Mouse (Mus musculus) skeletal muscle tissue, adult 2 months (tissue): ENCODE results near the gene Hpcal4.

Source experiments
- DNase-seq: peaks from one replicate; pipeline ENCODE4 v3.0.0-alpha.2; 2012; ENCODE audit warnings: low read depth, low spot score

The Hpcal4 gene

GRCm38 (mm10) chr4:123201186-123202093 is 18.4 kb downstream of the Hpcal4 start, which contains the start of gene Nt5c1a:
Gene Nt5c1a, plus strand, starts transcription at chr4:123201504.
- DNase-seq, result peak; percentile 84

GRCm38 (mm10) chr4:123202094-123202420 is 19.0 kb downstream of the Hpcal4 start:
- DNase-seq, result no peak

- DNase-seq, result no peak
These were observed 24.3 kb downstream of the Hpcal4 start for GRCm38 (mm10) chr4:123207337-123207736.

- DNase-seq, result no peak
These were observed 28.0 kb downstream of the Hpcal4 start for GRCm38 (mm10) chr4:123210996-123211395.

GRCm38 (mm10) chr4:123211453-123211852 is 28.4 kb downstream of the Hpcal4 start:
- DNase-seq, result no peak

GRCm38 (mm10) chr4:123212330-123212729 is 29.3 kb downstream of the Hpcal4 start:
- no peak for DNase-seq

- no peak for DNase-seq
These were observed 30.9 kb downstream of the Hpcal4 start for GRCm38 (mm10) chr4:123213975-123214374.

GRCm38 (mm10) chr4:123215367-123215766 is 32.3 kb downstream of the Hpcal4 start:
- no peak for DNase-seq

GRCm38 (mm10) chr4:123216782-123217181 is 33.8 kb downstream of the Hpcal4 start:
- peak; percentile 34 for DNase-seq

GRCm38 (mm10) chr4:123219720-123220357 is 36.8 kb downstream of the Hpcal4 start:
- peak; percentile 55 for DNase-seq

GRCm38 (mm10) chr4:123220637-123221036 is 37.6 kb downstream of the Hpcal4 start:
- no peak for DNase-seq

GRCm38 (mm10) chr4:123223309-123223708 is 40.3 kb downstream of the Hpcal4 start:
- DNase-seq, result no peak

- peak; percentile 80 for DNase-seq
These were observed 42.8 kb downstream of the Hpcal4 start for GRCm38 (mm10) chr4:123225718-123226403.

GRCm38 (mm10) chr4:123227707-123228106 is 44.7 kb downstream of the Hpcal4 start:
- DNase-seq, result peak; percentile 74

GRCm38 (mm10) chr4:123228270-123228669 is 45.2 kb downstream of the Hpcal4 start:
- peak; percentile 80 for DNase-seq

- DNase-seq, result no peak
These were observed 46.1 kb downstream of the Hpcal4 start for GRCm38 (mm10) chr4:123229166-123229565.

- no peak for DNase-seq
These were observed 49.8 kb downstream of the Hpcal4 start for GRCm38 (mm10) chr4:123232841-123233240.

GRCm38 (mm10) chr4:123233492-123234084 is 50.6 kb downstream of the Hpcal4 start, which contains the start of gene Heyl:
Gene Heyl, plus strand, starts transcription at chr4:123233556.
- DNase-seq, result no peak

- no peak for DNase-seq
These were observed 52.9 kb downstream of the Hpcal4 start for GRCm38 (mm10) chr4:123235835-123236430.

GRCm38 (mm10) chr4:123236431-123237031 is 53.5 kb downstream of the Hpcal4 start:
- no peak for DNase-seq
